Mouse (Mus musculus): Measurements from ENCODE around the gene Olfr432. TPM values are rescaled to one million over a fixed set of nuclear protein-coding genes. Genes with fewer than 3 reads are reported as not detected.
"Not testable (repeated sequence)": the region's sequence is repeated elsewhere in the genome, so short reads cannot be mapped to it uniquely, and the experiment has no call there.

Olfr432 gene
- not detected in 2 replicates for polyA plus RNA-seq (2015; fragmentation: Nextera tagmentation; extraction: Ambion mirVana)

DNA sequence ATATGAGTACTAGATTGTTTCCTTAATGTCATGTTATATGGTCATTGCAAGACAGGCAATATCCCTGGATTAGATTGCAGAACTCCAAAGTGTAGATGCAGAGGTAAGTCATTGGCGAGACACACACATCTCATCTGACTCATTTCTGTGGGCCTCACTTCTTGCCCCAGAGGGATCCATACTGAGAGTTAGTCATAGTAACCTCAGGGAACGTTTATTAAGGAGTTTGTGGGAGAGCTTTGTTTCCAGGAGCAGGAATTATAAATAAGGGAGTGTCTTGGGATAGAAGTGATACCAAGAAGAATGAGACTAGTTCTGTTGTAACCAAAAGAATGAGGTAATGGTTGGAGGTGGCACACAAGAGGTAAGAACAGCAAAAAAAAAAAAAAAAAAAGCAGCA lies at the start of gene Olfr432:
Olfr432 (plus strand) TSS at position 313 of the 400 bp plus-strand sequence.
- H3K4me2 ChIP-seq: no peak within 1 kb of the TSS
- 60% methylated on average over 2 of the region's 2 CpGs for WGBS
- H3K4me3 ChIP-seq: no peak within 1 kb of the TSS
- no peaks in the 10 kb centered on the region for H3K27me3 ChIP-seq
- H3K4me1 ChIP-seq: no peaks in the 10 kb centered on the region
- no peak within 1 kb of the TSS for H3K27ac ChIP-seq
- no peaks in the 10 kb centered on the region for H3K36me3 ChIP-seq
- H3K9me3 ChIP-seq: no peaks in the 10 kb centered on the region
- no peak within 1 kb of the TSS for H3K9ac ChIP-seq
- no peak for ATAC-seq (ENCODE audit: insufficient number of reproducible peaks, low FRiP score, low TSS enrichment, low read depth)

GRCm38 (mm10) chr1:174004352-174005109 lies 44.5 kb upstream of the Olfr432 start:
- 68% methylated on average over 2 of the region's 3 CpGs for WGBS
- H3K9me3 ChIP-seq; H3K4me2 ChIP-seq; H3K4me1 ChIP-seq; H3K27me3 ChIP-seq; H3K4me3 ChIP-seq; ATAC-seq (ENCODE audit: insufficient number of reproducible peaks, low FRiP score, low TSS enrichment, low read depth); H3K27ac ChIP-seq; H3K9ac ChIP-seq; H3K36me3 ChIP-seq: not testable (repeated sequence)

- ATAC-seq (ENCODE audit: insufficient number of reproducible peaks, low FRiP score, low TSS enrichment, low read depth): not testable (repeated sequence)
These were observed 42.0 kb upstream of the Olfr432 start for GRCm38 (mm10) chr1:174007050-174007449.

GRCm38 (mm10) chr1:174031698-174032097 lies 17.3 kb upstream of the Olfr432 start, which contains the start of gene Ifi205:
Ifi205 (minus strand) TSS chr1:174031810.
- no peak within 1 kb of the TSS for H3K4me2 ChIP-seq
- no peaks in the 10 kb centered on the region for H3K36me3 ChIP-seq
- no peak within 1 kb of the TSS for H3K9ac ChIP-seq
- H3K27me3 ChIP-seq: no peaks in the 10 kb centered on the region
- ATAC-seq (ENCODE audit: insufficient number of reproducible peaks, low FRiP score, low TSS enrichment, low read depth): no peak
- WGBS: 47% methylated on average over 1 of the region's 1 CpGs
- no peaks in the 10 kb centered on the region for H3K9me3 ChIP-seq
- no peak within 1 kb of the TSS for H3K27ac ChIP-seq
- H3K4me1 ChIP-seq: no peaks in the 10 kb centered on the region
- no peak within 1 kb of the TSS for H3K4me3 ChIP-seq

More at GRCm38 (mm10) chr1:174007050-174007449, 42.0 kb upstream of the Olfr432 start:
- not testable (repeated sequence) for H3K27ac ChIP-seq, H3K9me3 ChIP-seq, H3K4me1 ChIP-seq, H3K4me2 ChIP-seq, H3K9ac ChIP-seq, H3K36me3 ChIP-seq, H3K27me3 ChIP-seq, H3K4me3 ChIP-seq

DNA sequence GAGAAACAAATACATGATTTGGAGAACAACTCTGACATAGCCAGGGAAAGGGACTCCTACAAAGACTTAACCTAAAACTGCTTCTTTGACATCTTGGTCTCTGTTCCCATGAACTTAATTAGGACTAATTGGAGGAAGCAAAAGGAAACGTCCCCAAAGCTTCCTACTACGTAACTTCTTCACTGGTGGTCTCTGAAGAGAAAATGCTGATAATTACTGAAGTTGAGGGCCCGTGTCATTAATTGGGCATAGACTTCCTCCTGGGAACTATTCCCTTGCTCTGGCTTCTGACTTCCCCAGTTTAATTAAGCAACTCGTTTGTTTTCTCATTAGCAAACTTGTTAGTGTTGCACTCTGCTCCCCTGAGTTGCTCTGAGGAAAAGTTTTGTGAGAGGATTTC lies 13.2 kb upstream of the Olfr432 start:
- H3K36me3 ChIP-seq: no peaks in the 10 kb centered on the region
- no peaks in the 10 kb centered on the region for H3K4me1 ChIP-seq
- 30% methylated on average over 4 of the region's 4 CpGs for WGBS
- no peak overlapping the region for H3K9ac ChIP-seq
- no peaks in the 10 kb centered on the region for H3K27me3 ChIP-seq
- H3K27ac ChIP-seq: no peak overlapping the region
- H3K9me3 ChIP-seq: no peaks in the 10 kb centered on the region
- no peak for ATAC-seq (ENCODE audit: insufficient number of reproducible peaks, low FRiP score, low TSS enrichment, low read depth)
- no peak overlapping the region for H3K4me3 ChIP-seq
- H3K4me2 ChIP-seq: no peak overlapping the region

GRCm38 (mm10) chr1:174038480-174038879 lies 10.5 kb upstream of the Olfr432 start:
- no peak for ATAC-seq (ENCODE audit: insufficient number of reproducible peaks, low FRiP score, low TSS enrichment, low read depth)
- WGBS: 85% methylated on average over 3 of the region's 3 CpGs
- H3K27me3 ChIP-seq: no peaks in the 10 kb centered on the region
- H3K4me1 ChIP-seq: no peaks in the 10 kb centered on the region
- H3K9me3 ChIP-seq: no peaks in the 10 kb centered on the region
- H3K27ac ChIP-seq: no peak overlapping the region
- no peak overlapping the region for H3K4me2 ChIP-seq
- H3K36me3 ChIP-seq: no peaks in the 10 kb centered on the region
- no peak overlapping the region for H3K4me3 ChIP-seq
- no peak overlapping the region for H3K9ac ChIP-seq

GRCm38 (mm10) chr1:174040523-174041177 lies 8.4 kb upstream of the Olfr432 start, which contains the start of gene Olfr433:
Olfr433 (plus strand) TSS chr1:174040705.
- ATAC-seq (ENCODE audit: insufficient number of reproducible peaks, low FRiP score, low TSS enrichment, low read depth): no peak
- 63% methylated on average over 7 of the region's 7 CpGs for WGBS

DNA sequence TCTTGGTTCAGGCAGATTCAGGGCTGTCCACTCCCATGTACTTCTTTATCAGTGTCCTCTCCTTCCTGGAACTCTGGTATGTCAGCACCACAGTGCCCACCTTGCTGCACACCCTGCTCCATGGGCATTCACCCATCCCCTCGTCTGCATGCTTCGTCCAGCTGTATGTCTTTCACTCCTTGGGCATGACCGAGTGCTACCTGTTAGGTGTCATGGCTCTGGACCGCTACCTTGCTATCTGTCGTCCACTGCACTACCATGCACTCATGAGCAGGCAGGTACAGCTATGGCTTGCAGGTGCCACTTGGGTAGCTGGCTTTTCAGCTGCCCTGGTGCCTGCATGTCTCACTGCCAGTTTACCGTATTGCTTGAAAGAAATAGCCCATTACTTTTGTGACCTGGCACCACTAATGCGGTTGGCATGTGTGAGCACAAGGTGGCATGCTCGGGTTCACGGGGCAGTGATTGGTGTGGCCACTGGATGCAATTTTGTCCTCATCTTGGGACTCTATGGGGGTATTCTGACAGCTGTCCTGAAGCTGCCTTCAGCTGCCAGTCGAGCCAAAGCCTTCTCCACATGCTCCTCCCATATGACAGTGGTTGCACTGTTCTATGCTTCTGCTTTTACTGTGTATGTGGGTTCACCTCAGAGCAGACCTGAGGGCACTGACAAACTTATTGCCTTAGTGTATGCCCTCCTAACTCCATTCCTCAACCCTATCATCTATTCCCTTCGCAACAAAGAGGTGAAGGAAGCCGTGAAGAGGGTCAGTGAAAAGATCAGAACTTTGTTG lies 6.7 kb upstream of the Olfr432 start:
- not testable (repeated sequence) for H3K4me2 ChIP-seq; H3K9me3 ChIP-seq; H3K4me1 ChIP-seq; ATAC-seq (ENCODE audit: insufficient number of reproducible peaks, low FRiP score, low TSS enrichment, low read depth); H3K27ac ChIP-seq; H3K36me3 ChIP-seq; H3K4me3 ChIP-seq; H3K9ac ChIP-seq; H3K27me3 ChIP-seq
- WGBS: 88% methylated on average over 12 of the region's 12 CpGs

More at GRCm38 (mm10) chr1:174040523-174041177, 8.4 kb upstream of the Olfr432 start, which contains the start of gene Olfr433:
- Histone ChIP-seq H3K27ac (no peak within 1 kb of the TSS), H3K4me3 (no peak within 1 kb of the TSS), H3K9ac (no peak within 1 kb of the TSS), H3K9me3 (no peaks in the 10 kb centered on the region), H3K36me3 (no peaks in the 10 kb centered on the region), H3K4me1 (no peaks in the 10 kb centered on the region), H3K27me3 (no peaks in the 10 kb centered on the region), H3K4me2 (no peak within 1 kb of the TSS)

- Histone ChIP-seq H3K27ac (no peak overlapping the region), H3K4me2 (no peak overlapping the region), H3K9me3 (no peaks in the 10 kb centered on the region), H3K4me1 (no peaks in the 10 kb centered on the region), H3K9ac (no peak overlapping the region), H3K36me3 (no peaks in the 10 kb centered on the region), H3K27me3 (no peaks in the 10 kb centered on the region), H3K4me3 (no peak overlapping the region)
- ATAC-seq (ENCODE audit: insufficient number of reproducible peaks, low FRiP score, low TSS enrichment, low read depth): no peak
- WGBS: 56% methylated on average over 2 of the region's 2 CpGs
These were observed 4.6 kb upstream of the Olfr432 start for GRCm38 (mm10) chr1:174044431-174044830.

DNA sequence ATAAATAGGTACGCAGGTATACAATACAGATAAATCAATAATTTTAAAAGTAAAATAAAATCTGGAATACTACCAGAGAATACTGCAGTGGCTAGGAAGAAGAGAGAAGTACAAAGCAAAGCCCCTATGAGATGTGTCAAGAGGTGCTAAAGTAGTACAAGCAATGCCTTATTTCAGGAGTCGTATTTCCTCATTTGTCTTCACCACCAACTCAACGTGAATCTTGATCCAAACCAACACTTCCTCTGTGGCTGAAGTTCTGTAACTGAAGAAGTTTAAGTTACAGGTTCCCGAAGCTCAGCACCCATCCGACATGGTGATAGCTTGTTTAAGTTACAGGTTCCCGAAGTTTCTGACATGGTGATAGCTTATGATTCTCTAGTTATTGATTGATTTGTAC lies 778 bp upstream of the Olfr432 start:
- not testable (repeated sequence) for H3K4me1 ChIP-seq; H3K27me3 ChIP-seq; H3K36me3 ChIP-seq; H3K27ac ChIP-seq; H3K4me2 ChIP-seq; H3K9ac ChIP-seq; H3K9me3 ChIP-seq; H3K4me3 ChIP-seq; ATAC-seq (ENCODE audit: insufficient number of reproducible peaks, low FRiP score, low TSS enrichment, low read depth)
- WGBS: 78% methylated on average over 6 of the region's 6 CpGs

DNA sequence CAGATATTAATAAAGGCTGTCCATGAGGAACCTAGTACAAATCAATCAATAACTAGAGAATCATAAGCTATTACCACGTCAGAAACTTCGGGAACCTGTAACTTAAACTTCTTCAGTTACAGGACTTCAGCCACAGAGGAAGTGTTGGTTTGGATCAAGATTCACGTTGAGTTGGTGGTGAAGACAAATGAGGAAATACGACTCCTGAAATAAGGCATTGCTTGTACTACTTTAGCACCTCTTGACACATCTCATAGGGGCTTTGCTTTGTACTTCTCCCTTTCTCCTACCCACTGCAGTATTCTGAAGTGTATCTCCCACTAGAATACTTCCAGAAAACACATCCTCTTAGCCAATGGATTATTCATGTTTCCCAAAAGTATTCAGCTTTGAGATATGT lies 352 bp downstream of the Olfr432 start:
- H3K4me2 ChIP-seq; H3K4me1 ChIP-seq; H3K27ac ChIP-seq; H3K27me3 ChIP-seq; H3K36me3 ChIP-seq; H3K4me3 ChIP-seq; H3K9me3 ChIP-seq; H3K9ac ChIP-seq; ATAC-seq (ENCODE audit: insufficient number of reproducible peaks, low FRiP score, low TSS enrichment, low read depth): not testable (repeated sequence)
- WGBS: 59% methylated on average over 4 of the region's 4 CpGs

GRCm38 (mm10) chr1:174050532-174050931 lies 1.5 kb downstream of the Olfr432 start:
- no peaks in the 10 kb centered on the region for H3K9me3 ChIP-seq
- no peak overlapping the region for H3K4me2 ChIP-seq
- no peak overlapping the region for H3K4me3 ChIP-seq
- H3K27me3 ChIP-seq: no peaks in the 10 kb centered on the region
- no peak for ATAC-seq (ENCODE audit: insufficient number of reproducible peaks, low FRiP score, low TSS enrichment, low read depth)
- no peak overlapping the region for H3K27ac ChIP-seq
- 87% methylated on average over 4 of the region's 4 CpGs for WGBS
- no peak overlapping the region for H3K9ac ChIP-seq
- no peaks in the 10 kb centered on the region for H3K36me3 ChIP-seq
- no peaks in the 10 kb centered on the region for H3K4me1 ChIP-seq
